Mouse (Mus musculus): ENCODE data around the gene Mrpl54.

GRCm38 (mm10) chr10:81302288-81302687, 35.6 kb upstream of the Mrpl54 start:
- no peak for TF ChIP-seq CHD1 (IDR thresholded peaks at IDR 0.05; ENCODE audit: low read depth, low read length)
- no peak for TF ChIP-seq CTCF (IDR thresholded peaks at IDR 0.05 in 2 of 3, conservative IDR thresholded peaks at IDR 0.05 in 1 of 3; ENCODE audit: control insufficient read depth in 1 of 3, insufficient read depth in 1 of 3, low read depth in 2 of 3, low read length in 3 of 3, poor library complexity in 1 of 3, severe bottlenecking in 1 of 3)

All from MEL (cell line).